Mouse (Mus musculus) heart, adult 9 months (tissue): ENCODE data around the gene Fiz1.
"Not testable (repeated sequence)": the region's sequence is repeated elsewhere in the genome, so short reads cannot be mapped to it uniquely, and the experiment has no call there.

Source experiments
- DNase-seq, 2 experiments: peaks; one replicate each; pipeline ENCODE4 v3.0.0; 2022; ENCODE audit warnings: low spot score in 2 of 2

The Fiz1 gene

DNA sequence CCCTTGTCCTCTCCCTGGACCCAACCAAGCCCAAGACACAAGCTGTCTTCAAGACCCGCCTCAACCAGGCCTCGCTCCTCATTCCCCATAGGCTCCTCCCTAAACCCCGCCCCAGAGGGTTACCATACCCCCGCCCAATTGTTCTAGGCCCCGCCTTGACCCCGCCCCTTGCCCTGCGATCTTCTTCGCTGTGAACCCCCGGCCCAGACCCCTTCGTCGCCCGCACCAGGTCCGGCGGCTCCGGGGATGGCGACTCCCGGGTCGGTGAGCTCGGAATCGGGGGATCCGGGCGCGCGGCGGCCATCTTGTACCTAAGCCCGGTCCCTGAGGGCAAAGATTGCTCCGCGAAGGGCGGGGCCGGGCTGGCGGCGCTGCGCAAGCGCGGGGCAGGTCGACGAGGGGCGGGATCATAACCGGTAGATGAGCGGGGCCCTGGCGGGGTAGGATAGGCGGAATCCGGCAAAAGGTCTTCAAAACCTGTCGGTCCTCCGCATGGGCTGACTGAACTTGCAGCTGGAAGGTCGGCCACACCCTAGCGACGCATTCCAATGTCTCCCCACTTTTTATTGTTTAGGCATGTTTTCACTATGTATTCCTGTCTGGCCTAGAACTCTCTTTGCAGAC, 23.7 kb upstream of the Fiz1 start, which contains the start of gene Zfp784:
Gene Zfp784 (minus strand): TSS at position 338 of the 624 bp plus-strand sequence.
- DNase-seq, result peak; percentile 96

DNA sequence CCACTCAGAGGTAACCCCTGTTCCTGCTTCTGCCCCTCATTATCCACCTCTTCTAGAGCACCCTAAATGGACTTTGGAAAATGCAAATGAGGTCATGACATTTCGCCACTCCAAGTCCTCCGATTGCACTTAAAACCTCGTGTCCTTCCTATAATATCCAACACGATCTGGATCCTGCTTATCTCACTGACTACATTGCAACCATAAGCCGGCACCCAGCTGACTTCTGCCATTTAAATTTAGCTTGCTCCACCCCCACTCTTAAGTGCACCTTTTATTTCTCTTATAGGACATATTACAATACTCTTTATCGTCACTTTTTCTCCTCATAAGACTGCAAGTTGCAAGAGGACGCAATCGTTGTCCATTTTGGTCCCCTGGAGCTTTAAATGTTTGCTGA, 23.0 kb upstream of the Fiz1 start:
- no peak for DNase-seq

DNA sequence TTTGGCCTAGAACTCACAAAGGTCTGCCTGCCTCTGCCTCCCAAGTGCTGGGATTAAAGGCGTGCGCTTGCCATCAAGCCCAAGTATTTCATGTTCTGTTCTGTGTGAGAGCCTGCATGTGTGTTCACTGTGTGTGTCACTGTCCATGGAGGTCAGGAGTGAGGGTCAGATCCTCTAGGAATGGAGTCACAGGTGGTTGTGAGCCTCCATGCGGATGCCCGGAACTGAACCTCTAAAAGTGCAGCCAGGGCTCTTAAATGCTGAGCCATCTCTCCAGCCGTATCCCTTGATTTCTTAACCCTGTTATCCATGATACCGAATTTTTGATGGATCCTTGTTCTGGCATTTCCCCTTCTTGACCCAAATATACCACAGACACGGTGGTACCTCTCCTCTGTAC, 22.5 kb upstream of the Fiz1 start:
- DNase-seq, result no peak

DNA sequence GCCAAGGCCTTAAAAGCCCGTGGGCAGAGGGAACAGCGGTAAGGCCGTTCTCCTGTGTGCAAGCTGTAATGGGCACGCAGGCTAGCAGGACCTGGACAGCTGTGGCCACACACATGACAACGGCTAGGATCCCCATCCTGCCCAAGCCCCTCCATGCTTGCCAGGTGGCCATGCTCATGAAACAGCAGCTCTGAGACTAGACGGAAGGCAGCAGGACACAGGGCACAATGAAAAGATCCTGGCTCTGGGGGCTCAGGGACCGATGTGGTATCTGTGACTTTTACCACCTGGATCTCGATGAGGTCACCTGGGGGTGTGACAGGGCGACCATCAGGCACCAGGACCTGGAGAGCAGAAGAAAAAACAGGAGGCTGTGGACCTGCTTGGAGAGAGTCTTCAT, 21.6 kb upstream of the Fiz1 start:
- DNase-seq, result no peak

DNA sequence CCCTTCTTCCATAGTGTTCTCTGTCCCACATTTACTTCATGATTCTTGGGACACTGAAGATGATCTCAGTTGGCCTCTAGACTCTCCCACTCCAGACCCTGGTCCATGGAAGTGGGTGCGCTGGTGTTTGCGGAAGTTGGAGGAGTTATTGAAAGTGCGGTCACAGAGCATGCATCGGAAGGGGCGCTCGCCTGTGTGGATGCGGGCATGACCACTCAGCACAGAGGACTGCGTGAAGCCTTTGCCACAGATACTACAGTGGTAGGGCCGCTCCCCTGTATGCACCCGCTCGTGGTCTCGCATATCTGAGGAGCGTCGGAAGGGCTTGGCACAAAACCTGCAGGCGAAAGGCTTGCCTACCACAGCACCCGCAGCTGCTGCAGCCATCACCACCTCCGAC, 21.1 kb upstream of the Fiz1 start:
- no peak for DNase-seq

DNA sequence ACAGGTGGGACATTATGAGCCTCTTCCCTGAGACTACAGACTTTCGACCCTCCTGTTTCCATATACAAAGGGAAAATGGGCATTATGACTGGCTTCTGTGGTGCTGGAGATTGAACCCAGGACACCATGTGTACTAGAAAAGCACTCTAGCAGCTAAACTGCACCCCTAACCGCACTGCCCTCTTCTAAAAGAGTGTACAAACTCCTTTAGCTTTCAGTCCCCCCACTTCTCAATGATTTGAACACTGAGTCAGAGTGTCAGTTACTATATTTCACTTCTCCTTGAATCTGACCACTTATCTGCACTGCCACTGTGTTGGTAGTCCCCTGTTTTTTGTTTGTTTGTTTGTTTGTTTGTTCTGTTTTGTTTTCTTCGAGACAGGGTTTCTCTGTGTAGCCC, 19.3 kb upstream of the Fiz1 start, which contains the start of gene 4632433K11Rik:
Gene 4632433K11Rik (plus strand): TSS at position 301 of the 400 bp plus-strand sequence.
- DNase-seq, result no peak

DNA sequence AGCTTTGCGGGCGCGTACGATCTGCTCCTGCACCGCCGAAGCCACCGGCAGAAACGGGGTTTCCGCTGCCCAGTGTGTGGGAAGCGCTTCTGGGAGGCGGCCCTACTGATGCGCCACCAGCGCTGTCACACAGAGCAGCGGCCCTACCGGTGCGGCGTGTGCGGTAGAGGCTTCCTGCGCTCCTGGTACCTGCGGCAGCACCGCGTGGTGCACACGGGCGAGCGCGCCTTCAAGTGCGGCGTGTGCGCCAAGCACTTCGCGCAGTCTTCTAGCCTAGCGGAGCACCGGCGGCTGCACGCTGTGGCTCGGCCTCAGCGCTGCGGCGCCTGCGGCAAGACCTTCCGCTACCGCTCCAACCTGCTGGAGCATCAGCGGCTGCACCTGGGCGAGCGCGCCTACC, 17.0 kb upstream of the Fiz1 start:
- no peak for DNase-seq

DNA sequence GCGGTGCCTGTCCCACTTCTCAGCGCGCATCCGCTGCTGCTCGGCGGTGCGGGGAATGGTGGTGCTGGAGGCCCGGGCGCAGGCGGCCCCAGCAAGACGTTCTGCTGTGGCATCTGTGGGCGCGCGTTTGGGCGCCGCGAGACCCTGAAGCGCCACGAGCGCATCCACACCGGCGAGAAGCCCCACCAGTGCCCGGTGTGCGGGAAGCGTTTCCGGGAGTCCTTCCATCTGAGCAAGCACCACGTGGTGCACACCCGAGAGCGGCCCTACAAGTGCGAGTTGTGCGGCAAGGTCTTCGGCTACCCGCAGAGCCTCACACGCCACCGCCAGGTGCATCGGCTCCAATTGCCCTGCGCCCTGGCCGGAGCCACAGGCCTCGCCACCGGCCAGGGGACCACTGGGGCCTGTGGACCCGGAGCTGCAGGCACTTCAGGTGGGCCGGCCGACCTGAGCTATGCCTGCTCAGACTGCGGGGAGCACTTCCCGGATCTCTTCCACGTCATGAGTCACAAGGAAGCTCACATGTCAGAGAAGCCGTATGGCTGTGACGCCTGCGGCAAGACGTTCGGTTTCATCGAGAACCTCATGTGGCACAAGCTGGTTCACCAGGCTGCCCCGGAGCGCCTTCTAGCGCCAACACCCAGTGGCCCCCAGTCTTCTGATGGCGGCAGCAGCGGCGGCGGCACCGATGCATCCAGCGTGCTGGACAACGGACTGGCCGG, 16.2 kb upstream of the Fiz1 start:
- no peak for DNase-seq

DNA sequence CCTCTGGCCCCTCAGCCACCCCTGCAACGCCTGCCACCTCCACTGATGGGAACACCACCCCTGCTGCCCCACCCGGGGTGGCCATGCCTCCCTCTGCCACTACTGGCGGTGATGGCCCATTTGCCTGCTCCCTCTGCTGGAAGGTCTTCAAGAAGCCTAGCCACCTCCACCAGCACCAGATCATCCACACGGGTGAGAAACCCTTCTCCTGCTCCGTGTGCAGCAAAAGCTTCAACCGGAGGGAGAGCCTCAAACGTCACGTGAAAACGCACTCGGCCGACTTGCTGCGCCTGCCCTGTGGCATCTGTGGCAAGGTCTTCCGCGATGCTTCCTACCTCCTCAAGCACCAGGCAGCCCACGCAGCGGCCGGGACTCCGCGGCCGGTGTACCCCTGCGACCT, 15.4 kb upstream of the Fiz1 start:
- DNase-seq, result no peak

DNA sequence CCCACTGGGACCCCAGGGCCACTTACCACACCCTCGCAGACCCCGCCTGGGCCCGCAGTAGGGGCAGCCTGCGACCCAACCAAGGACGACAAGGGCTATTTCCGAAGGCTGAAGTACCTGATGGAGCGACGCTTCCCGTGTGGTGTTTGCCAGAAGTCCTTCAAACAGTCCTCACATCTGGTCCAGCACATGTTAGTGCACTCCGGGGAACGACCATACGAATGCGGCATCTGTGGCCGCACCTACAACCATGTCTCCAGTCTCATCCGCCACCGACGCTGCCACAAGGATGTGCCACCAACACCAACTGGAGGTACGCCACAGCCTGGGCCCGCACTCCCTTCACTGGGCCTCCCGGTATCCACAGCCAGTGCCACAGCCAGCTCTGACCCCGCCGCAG, 15.0 kb upstream of the Fiz1 start:
- DNase-seq, result no peak

DNA sequence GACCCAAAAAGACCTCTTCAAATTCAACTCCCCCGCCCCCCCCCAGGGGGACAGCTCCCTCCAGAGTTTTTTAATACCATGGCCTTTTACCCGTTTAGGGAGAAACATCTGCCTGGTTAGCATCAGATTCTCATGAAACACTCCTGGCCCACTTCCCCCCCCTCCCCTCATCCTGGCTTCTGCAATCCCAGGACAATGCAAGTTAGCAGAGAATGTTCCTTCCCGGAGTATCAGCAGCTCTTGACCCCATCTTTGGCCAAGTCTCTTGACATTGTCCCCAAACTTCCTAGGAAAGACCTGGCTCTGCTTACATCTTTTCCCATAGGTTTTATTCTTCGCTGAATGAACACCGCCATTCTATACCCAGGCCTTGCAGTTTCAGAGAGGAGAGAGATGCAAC, 6.7 kb upstream of the Fiz1 start:
- no peak for DNase-seq

DNA sequence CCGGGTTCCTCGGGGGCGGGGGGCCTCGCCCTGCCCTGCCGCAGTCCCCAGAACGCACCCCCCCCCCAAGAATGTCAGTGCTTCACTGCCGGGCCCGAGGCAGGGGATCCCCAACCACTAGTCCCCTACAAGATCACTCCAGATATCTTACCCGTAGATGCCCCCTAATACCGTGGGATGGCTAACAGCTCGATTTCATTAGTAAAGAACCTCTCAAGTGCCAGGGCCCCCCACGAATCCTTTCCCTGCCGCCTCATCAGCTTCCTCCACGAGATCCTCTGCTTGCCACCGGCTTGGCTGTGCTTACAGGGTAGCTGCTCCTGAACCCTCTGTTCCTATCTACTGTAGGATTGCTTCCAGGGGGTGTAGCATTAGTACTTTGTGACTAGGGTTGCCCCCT, 6.2 kb upstream of the Fiz1 start:
- no peak for DNase-seq

DNA sequence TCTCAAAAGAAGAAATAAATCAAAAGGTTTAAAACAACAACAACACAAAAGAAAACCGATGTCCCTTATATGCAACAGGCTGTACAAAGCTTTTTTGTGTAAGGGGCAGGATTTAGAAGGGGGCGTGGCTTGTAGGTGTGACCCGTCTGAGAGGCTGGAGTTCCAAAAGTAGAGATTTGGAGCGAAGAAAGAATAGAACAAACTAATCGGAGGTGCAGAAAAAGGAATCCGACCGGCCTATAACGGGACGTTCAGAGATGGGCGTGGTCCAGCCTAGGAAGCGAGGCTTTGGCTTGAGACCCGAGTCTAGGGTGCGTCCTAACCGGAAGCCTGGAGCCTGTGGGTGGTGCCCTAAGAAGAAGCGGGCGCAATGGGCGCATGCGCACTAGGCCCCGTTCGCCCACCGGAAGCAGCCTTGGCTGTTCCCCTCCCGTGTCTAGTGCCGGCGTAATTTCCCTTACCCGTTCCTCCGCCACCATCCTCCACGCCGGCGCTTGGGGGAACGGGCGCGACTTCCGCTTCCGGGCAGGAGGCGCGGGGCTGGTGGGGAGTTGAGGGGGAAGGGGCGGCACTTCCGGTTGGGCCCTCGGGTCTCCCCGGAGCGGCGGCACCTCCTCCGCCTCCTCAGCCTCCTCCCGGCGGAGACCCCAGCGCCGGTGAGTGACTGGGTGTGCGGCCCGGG, 5.6 kb upstream of the Fiz1 start, which contains the start of the genes Zfp865 and Ccdc106:
Gene Zfp865 (plus strand): TSS at position 377 of the 682 bp plus-strand sequence.
Gene Ccdc106 (plus strand): TSS at position 554 of the 682 bp plus-strand sequence.
- peak; percentile 99 to 100 for DNase-seq

DNA sequence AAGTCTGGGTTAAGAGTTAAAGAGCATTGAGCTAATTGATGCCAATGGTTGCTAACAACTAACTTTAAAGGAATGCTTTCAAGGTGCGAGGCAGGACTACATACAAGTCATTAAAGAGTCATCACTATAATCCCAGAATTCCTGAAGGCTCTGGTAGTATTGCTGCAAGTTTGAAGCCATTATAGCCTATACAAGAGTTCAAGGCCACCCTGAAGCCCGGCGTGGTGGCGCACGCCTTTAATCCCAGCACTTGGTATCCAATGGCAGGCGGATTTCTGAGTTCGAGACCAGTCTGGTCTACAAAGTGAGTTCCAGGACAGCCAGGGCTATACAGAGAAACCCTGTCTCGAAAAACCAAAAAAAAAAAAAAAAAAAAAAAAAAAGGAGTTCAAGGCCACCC, 5.1 kb upstream of the Fiz1 start:
- not testable (repeated sequence) for DNase-seq

DNA sequence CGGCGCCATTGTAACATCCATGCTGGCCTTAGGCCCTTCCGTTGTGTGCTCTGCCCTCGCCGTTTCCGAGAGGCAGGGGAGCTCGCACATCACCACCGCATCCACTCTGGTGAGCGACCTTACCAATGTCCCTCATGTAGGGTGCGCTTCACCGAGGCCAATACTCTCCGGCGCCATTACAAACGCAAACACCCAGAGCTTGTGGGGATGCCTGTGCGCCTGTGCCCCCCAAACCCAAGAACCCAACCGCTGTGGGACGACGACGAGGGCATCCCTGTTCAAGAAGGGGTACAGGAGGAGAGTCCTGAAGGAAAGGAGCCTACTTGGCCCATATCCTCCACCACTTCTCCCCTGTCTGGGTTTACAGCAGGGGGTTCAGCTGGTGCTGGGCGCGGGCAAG, 3.4 kb upstream of the Fiz1 start:
- no peak for DNase-seq

DNA sequence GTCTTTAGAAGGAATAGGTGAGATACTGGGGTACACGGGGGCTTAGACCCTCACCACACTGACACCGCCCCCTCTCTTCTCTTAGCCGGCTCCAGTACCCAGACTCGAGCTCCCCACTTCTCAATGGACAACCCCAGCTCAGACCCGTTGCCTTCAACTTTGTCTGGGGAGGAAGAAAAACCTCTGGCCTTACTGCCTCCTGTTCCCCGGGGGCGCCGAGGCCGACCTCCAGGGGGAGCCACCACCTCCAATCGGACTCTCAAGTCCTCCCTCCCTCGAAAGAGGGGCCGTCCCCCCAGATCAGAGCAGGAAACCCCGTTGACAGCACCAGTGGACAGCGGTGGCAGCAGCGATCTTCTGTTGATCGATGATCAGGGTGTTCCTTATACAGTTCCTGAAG, 2.9 kb upstream of the Fiz1 start:
- no peak for DNase-seq

DNA sequence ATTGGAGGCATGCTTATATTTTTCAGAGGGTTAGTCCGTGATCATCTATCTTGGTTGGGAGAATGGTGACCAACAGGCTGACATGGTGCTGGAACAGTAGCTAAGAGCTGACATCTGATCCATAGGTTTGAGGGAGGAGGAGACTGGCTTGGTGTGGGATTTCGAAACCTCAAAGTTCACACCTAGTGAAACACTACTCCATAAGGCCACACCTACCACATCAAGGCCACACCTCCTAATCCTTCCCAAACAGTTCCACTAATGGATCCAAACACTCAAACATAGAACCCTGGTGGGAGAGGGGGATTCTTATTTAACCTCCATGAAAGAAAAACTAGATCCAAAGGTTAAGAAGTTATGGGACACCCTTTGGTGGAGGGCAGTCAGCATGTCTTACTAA, 2.4 kb upstream of the Fiz1 start:
- DNase-seq, result no peak

DNA sequence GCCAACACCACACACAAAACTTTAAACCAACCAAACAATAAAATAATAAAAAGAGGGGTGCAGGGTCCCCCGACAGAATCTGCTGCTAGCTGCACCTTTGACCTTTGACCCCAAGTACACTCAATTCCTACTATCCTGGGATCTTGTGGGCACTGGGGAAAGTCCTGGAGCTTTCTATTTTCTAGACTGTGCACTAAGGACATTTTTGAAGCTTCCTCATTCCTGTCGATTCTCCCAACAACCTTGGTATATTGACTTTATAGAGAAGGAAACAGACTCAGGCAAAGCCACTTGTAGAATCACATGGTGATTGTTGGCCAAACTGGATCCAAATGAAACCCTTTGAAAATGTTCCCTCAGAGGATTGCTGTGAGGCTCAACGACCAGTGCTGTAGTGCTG, 1.6 kb upstream of the Fiz1 start:
- DNase-seq, result no peak

DNA sequence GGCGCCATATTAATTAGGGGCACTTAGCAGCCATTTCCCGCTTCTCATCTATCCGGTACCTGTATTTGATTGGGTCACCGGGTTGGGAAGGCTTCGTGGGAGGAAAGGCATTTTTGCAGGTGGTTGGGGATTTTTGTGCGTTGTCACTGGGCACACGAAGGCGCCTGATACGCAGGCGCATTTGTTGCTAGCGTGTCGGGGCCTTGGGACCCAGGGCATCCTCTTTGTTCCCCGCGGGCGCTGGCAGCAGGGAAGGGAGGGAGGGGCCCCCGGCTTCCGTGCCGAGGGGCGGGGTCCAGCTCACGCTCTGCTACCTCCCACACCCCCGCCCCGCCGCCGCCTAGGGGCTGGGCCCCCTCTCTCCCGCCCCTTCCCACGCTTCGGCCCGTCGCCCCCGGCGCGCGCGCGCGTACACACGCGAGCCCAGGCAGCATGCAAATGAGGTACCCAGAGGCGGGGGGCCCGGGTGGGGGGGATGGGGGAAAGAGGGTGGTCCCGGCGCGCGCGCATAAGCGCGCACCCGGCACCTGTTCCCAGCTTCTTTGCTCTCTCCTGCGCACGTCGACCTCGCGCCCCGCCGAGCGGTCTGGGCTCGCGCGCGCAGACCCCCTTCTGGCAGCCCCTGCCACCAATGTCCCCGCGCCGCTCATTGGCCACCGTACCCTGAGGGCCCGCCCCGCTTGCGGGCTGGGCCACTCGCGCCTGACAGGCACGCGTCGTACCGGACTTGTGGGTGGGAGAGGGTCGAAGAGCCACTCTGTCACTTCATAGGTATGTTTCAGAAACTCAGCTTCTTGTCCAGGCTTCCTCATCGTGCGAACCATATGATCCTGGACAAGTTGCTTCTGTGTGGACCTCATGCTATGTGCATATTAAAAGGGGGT, 863 bp upstream of the Fiz1 start, which contains the start of gene Gm44973:
Gene Gm44973 (plus strand): TSS at position 379 of the 884 bp plus-strand sequence.
- peak; percentile 93 to 96 for DNase-seq

DNA sequence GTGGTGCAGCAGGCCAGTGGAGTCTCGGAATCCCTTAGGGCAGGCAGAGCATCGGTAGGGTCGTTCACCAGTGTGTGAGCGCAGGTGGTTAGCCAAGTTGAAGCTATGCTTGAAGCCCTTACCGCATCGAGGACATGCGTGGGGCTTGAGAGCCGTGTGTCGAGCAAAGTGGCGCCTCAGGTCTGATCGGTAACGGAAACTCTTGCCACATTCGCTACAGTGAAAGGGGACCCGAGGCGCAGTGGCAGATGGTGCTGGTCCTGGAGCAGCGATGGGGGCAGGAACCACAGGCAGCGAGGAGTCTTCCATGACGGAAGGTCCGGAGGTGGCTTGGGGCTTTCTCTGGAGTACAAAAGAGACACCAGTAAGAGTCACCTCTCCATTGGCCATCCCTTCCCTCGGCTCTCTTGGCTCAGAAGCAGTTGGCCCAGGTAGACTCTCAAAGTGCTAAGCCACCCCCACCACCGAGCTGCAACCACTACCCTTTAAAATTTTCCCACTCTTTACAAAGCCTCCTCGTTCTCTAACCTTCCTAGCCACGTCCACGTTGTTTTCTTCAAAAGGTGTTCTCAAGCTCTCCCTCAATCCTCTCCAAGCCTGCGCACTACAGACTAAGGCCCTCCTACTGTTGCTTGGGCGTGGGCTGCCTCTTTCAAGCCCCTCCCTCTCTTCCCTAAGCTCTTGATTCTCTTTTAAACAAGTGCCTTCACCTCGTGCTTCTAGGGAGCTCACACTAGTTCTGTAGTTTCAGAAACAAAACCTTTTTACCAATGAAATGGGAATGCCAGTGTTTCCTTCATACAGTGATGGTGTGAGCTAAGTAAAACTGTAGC, 1.6 kb downstream of the Fiz1 start:
- DNase-seq, result no peak

DNA sequence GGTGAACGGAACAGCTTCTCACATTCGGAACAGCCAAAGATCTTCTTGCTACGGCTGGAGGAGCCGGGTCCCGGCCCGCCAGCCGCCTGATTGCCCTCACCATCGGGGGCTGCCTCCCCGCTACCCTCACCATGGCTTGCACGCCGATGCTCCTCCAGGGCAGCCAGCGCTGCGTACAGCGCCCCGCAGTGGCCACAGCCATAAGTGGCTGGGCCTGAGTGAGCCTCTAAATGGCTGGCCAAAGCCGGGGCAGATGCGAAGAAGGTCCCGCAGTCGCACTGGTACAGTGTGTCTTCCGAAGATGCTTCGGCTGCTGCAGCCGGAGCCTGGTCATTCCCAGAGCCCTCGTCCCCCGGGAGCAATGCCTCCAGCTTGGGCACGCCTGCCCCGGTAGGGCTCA, 6.3 kb downstream of the Fiz1 start:
- DNase-seq, result no peak
